Mouse (Mus musculus) urinary bladder, adult 2 months (tissue): Measurements from ENCODE around the gene Dnajc25. TPM values are rescaled to one million over a fixed set of nuclear protein-coding genes. Genes with fewer than 3 reads are reported as not detected.

Experiments
- DNase-seq: peaks from one replicate; pipeline ENCODE4 v3.0.0; 2022; ENCODE audit warnings: low spot score
- polyA plus RNA-seq: library from polyadenylated mRNA; depleted of rRNA; stranded (reverse); fragments of >200 nt; gene quantifications from 2 replicates; pipeline ENCODE4 v1.2.3, GENCODE M21; 2012; rRNA removed

Gene Dnajc25
- polyA plus RNA-seq, 1 experiment = 10.2 TPM

GRCm38 (mm10) chr4:59069276-59069675, 74.4 kb downstream of the Dnajc25 start:
- no peak for DNase-seq

Other genes with a start within 250 kb of the Dnajc25 start
- gene Olfr267, start 207.3 kb upstream of the Dnajc25 start, polyA plus RNA-seq = 0.01 TPM in 2 replicates
- gene Ecpas, start 82.3 kb upstream of the Dnajc25 start, polyA plus RNA-seq = 25.0 and 31.5 TPM in 2 replicates
- 0.06 and 0.15 TPM in 2 replicates for gene Zkscan16, start 51.4 kb upstream of the Dnajc25 start, polyA plus RNA-seq
- 101 and 130 TPM in 2 replicates for gene Ptgr1, start 7.9 kb upstream of the Dnajc25 start, polyA plus RNA-seq
- not detected in 2 replicates for gene Gm20503, start 8.1 kb downstream of the Dnajc25 start, polyA plus RNA-seq
- gene Gng10, start 40.0 kb downstream of the Dnajc25 start, polyA plus RNA-seq = 46.3 and 49.5 TPM in 2 replicates
- not detected in 2 replicates for gene AI481877, start 143.9 kb downstream of the Dnajc25 start, polyA plus RNA-seq
- gene Ugcg, start 194.2 kb downstream of the Dnajc25 start, polyA plus RNA-seq = 36.3 and 44.3 TPM in 2 replicates